In genomic region chr19:54460426-54461170, GRCm38 (mm10) we compare ENCODE assay signal across 15 mouse cellular contexts.
"Had no signal": no experiment of that assay in that cellular context is flagged by ENCODE, and none has a peak within 500 bp of the region (broad histone marks: within the 10 kb centered on the region; RNA-seq: fewer than 3 reads in every experiment).

No protein-coding gene starts in this region.

- H3K4me3 ChIP-seq: kidney, embryonic 15.5 days; limb, embryonic 10.5 days; liver, embryonic 15.5 days; midbrain, embryonic 13.5 days; neural tube, embryonic 12.5 days; stomach, embryonic 15.5 days had no signal

- H3K27ac ChIP-seq: kidney, embryonic 15.5 days; limb, embryonic 10.5 days; liver, embryonic 15.5 days; midbrain, embryonic 13.5 days; neural tube, embryonic 12.5 days; stomach, embryonic 15.5 days had no signal

- DNase-seq: kidney, adult 2 months; kidney, postnatal 14 days; lung, adult 2 months; lung, postnatal 36 days; retina, postnatal 1 day; right cerebral cortex, postnatal 4 days; spleen, adult 18-20 months; thymus, adult 2 months; thymus, postnatal 25 days had no signal
